Mouse (Mus musculus) c-Kit-positive CD71-positive TER-119-negative erythroid progenitor cells, embryonic 14.5 days (primary cell): ENCODE measurements around the gene Mreg.
A peak's percentile ranks its signal among the peaks of the same experiment; 100 is the strongest.

Experiments used
- DNase-seq: peaks from one replicate; pipeline ENCODE4 v3.0.0-alpha.2; 2013; ENCODE audit warnings: low read depth

Gene Mreg

DNA sequence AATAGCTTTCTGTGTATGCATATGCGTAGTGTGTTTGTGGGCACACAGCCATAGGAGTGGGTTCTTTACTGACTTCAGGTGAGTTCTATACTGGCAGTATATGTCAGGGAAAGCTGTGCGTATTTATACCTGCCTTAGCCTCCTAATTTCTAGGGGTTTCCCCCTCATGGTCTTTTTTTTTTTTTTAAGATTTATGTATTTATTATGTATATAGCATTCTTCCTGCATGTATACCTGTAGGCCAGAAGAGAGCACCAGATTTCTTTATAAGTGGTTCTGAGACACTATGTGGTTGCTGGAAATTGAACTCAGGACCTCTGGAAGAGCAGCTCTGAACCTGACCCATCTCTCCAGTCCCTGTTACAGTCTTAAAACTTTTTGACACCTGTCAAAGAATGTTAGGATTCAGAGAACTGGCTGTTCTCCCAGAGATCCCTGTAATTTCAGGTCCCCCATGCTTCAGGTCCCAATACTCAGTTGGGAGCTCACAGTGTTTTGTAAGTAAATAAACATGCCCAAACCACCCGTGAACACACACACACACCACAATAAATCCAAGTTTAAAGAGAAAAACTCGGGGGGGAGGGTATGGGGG, 14.9 kb upstream of the Mreg start:
- DNase-seq = no peak

DNA sequence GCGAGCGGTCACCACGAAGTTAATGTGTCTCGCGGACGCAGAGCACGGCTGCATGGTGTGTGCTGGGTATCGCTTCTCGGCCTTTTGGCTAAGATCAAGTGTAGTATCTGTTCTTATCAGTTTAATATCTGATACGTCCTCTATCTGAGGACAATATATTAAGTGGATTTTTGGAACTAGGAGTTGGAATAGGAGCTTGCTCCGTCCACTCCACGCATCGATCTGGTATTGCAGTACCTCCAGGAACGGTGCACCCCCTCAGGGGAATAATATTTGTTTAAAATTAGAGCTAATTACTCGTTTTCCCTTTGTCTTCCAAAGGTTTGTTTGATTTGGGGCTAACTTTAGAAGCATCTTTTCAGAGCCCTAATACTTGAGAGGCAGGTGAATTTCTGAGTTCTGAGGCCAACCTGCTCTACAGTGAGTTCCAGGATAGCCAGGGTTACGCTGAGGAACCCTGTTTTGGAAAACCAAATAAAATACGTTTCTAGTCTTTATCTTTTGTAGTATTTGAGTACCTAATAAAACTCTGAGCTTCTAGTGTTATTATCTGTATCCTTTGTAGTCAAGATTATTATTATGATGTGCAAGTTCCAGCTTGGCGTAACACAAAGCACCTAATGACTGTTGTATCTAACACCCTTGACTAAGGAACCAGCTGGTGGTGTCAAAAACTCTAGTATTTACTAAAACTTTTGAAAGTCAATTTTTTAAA, 14.2 kb upstream of the Mreg start:
- DNase-seq = peak; percentile 70

DNA sequence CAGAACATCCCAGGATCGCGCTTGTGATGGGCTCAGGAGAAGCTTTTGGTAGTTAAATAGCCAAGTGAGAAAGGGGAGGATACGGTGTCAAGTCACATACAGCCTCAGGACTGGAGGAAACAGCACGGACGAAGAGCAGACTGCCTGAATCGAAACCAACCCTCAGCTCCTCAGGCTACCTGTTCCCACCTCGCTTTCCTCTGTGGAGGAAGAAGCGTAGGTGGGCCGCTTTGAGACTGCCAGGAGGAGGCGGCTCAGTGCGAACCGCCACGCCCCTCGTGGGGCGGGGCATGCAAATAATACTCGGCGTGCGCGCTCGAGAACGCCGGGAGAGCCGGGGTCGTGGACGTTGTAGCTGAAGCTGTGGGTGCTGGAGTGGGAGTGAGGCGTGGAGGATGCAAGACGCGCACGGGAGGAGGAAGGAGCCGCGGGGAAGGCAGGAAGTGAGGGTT, 13.6 kb upstream of the Mreg start:
- peak; percentile 76 for DNase-seq

DNA sequence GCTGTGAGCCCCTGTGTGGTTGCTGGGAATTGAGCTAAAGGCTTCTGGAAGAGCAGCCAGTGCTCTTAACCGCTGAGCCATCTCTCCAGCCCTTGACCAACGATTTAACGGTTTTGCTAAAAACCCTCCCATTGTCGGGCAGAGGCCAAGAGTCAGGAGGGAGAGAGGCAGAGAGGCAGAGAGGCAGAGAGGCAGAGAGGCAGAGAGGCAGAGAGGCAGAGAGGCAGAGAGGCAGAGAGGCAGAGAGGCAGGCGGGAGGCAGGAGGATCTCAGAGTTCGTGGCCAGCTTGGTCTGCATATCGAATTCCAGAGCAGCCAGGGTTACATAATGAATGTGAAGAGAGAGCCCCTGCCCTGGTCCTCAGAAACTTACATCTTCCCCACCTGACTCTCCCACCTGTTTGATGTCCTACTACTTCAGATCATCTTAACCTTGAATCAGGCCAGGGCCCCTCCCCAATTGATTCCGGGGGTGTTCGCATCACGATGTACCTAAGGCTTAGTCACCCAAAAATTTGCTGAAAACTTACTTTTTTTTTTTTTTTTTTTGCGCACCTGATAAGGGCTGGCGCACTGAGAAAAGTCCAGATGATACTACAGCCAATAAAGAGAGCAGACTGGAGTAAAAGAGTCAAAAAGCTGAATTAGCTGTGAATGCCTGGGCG, 13.1 kb upstream of the Mreg start:
- no peak for DNase-seq

DNA sequence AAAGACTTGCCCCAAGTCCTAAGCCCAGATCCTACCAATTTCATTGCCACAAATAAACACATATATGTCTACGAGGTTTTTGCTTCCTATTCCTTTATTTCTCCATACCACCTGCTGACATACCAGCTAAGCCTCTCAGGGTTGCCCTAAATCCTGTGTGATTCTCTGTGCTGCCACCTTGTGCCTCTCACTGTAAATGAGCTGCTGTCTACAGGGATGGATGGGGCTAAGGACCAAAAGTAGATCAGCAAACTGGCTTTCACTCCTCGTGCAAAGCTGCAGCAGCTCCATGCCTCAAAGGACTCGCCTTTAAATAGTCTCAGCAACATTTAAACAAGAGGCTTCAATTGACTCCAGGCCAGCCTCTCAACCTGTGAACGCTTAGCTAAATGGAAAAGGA, 7.9 kb upstream of the Mreg start:
- no peak for DNase-seq

DNA sequence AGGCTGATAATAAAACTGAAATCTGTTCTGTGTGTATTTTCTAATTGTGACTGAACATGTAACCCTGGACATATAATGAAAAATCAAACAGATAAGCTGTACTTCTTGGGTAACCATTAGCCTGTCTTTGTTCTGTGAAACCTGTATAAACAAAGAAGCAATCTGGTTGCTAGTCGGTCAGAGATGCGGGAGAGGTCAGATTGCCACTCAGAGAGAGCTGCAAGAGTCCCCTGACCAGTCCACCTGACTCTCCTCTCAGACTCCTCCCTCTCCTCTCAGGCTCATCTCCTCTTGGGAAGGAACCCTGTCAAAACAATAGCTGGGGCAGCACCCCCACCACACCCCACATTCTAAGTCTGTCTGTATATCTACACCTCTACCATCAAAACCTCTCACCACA, 7.0 kb upstream of the Mreg start:
- no peak for DNase-seq

DNA sequence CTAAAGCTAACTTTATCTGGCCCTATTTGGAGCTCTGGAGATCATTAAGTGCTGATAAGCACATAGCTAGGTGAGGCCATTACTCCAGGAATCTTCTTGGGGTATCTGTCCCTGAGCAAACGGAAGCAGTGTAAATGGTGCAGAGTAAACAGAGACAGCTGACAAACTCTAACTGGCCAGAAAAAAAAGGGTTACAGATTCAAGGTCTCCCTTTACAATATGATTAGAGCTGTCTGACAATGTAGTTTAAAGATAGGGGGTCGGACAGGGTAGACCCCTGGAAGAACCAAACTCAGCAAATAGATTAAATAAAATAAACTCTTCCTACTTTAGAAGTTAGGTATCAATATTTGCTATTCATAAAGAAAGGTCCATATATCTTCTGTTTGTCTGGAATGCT, 6.5 kb upstream of the Mreg start:
- DNase-seq = no peak

DNA sequence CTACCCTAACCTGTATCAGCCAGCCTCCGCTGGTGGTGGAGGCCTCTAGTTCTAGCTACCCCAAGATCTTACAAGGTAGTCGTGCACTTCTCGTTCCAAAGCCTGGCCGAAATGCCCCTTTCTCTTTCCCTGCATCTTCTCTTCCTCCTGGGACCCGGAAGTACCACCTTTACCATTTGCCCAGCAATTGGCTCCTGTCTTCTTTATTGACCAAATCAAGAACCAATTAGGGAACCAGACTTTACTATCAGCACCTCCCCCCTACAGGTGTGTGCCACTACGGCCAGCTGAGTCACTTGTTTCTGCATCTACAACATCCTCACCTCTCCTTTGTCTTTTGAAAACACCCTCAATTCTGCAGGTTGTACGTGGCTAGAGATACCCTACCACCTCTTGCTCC, 4.7 kb upstream of the Mreg start:
- no peak for DNase-seq

DNA sequence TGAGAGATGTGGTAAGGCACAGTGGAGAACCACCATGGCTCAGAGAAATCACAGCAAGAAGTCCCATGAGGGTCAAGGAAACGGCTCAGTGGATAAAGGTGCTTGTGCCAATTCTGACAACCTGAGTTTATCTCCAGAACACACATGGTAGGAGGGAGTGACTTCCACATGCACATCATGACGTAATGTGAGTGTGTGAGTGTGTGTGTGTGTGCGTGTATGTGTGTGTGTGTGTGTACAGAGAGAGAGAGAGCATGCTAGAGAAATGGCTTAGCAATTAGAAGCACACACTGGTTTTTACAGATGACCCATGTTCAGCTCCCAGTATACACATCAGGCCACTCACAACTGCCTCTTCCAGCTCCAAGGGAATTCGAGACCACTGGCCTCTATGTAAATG, 3.1 kb upstream of the Mreg start:
- no peak for DNase-seq

DNA sequence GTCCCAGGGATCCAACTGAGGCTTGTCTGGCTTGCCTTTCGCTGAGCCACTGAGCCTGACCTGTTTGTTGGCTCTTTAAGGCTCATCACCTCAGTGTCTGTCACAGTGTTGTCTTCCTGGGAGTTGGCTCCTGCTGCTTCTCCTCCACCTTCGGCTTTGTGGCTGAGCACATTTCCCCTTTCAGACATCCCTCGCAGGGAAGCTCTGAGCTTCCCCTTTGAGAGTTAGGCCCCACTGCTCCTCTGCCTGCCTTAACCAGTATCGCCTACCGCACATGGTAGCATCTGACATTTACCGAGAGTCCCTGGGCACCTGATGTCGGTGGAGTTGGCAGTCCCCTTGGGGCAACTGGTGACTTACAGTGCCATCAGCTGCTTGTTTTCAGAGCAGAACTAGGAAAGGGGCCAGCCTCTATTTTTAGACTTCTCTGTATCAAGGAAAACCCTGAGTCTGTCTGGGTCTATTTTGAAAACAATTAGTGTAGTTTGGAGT, 2.4 kb upstream of the Mreg start:
- DNase-seq = no peak

DNA sequence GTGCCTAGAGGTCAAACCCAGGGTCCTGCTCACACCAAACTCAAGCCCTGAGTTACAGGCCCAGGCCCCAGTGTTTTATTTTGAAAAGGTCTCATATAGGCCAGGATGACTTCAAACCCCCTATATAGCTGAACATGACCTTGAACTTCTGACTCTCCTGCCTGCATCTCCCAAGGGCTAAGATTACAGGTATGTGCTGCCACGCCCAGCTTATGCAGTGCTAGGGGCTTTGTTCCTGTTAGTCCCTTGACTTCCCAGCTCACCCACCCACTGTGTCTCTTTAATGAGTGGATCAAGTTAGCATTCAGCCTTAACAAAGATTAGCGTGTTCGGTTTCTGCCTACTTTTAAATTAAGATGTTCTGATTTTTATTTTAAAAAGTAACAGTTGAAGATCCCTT, 1.8 kb upstream of the Mreg start:
- no peak for DNase-seq

DNA sequence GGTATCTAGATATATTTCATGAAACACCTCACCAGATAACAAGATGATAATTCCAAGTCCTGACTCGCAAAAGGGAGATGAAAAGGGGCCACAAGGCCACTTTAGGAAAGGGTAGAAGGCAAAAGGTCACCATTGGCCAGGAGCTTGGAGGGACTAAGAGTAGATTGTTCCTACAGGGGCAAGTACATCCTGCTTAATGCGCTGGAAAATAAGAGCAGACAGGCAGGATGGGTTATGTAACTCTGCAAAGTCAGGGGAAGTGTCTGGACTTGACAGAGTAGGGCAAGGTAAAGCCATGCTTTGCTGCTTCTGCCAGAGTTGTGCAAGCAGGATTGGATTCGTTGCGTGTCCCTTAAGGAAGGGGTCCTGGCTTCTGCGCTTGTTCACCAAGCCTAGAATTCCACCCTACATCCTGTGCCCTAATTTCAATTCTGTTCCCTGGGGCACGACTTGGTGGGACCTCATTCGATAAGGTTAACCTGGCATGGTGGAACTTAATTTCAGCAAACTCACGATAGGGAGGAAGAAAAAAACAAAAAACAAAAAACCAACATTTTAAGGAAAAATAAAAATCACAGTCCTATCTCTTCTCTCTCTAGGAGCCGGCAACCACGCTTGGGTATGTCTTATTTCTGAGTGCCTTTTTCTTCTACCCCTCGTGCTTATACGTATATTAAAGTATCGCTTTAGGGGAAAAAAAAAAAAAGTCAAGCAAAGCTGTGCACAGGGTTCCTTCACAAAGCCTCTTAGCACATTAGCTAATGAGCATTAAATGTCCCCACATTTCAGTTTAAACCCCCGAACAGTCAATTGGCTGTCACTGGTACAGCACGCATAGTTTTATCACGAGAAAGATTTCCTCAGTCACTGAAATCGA, 1.1 kb downstream of the Mreg start:
- no peak for DNase-seq

DNA sequence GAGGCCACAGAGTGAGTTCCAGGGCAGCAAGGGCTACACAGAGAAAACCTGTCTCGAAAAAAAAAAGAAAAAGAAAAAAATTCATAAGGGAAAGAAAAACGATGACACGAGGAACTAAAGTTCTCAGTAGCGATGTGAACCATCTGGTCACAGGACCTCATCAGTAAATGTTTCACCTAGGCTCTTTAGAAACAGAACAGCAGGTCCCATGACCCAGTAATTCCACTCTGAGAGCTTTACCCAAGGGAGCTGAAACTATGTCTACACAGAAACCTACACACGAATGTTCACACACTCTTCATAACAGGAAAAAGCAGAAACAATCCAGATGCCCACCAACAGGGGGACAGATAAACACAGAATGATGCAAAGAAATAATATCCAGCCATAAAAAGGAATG, 4.0 kb downstream of the Mreg start:
- DNase-seq = no peak

DNA sequence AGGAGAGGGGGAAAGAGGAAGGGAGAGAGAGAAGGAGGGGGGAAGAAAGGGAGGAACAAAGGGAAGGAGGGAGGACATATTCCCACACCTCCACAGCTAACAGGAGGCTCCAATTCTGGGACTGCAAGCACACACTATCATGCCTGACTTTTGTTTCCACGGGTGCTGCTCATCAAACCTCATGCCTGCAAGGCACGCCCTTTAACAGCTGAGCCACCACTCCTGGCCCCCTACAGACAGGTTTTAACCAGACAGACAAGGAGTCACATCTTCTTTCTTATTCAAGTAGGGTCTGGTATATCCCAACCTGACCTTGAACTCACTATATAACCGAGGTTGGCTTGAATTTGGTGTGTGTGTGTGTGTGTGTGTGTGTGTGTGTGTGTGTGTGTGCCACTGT, 7.0 kb downstream of the Mreg start:
- DNase-seq = no peak

DNA sequence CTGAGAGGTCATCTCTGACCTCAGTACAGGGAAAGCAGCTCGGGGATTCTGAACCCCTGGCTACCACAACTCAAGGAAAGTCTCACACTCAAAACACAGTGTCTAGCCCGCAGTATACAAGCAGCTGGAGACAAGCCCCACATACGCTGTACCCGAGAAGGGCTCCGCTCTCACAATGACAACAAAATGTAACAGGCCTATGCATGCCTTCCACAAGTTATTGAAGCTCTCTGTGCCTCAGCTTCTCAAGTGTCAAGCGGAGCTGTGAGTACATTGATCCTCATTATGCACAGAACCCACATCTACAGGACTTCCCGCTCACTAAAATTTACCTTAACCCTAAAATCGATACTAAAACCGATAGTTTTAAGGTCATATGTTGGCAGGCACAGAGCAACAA, 8.9 kb downstream of the Mreg start:
- DNase-seq = no peak

DNA sequence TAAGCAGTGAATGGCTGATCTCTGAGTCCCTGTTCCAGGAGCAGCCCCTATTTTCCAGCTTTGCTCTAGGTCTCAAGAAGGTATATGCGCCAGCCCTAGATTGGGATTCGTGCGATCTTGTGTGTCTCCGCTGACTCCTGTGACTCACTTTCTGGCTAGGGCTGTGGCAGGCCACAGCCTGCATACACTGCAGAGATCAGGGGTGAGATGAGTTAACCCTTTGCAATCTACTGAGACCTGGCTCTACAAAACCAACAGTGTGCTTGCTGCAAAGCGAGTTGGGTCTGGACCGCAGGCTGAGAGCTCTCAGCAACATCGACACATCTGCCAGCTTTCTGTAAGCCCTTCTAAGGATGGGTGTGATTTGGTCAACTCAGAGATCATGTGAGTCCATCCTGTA, 9.4 kb downstream of the Mreg start:
- no peak for DNase-seq

DNA sequence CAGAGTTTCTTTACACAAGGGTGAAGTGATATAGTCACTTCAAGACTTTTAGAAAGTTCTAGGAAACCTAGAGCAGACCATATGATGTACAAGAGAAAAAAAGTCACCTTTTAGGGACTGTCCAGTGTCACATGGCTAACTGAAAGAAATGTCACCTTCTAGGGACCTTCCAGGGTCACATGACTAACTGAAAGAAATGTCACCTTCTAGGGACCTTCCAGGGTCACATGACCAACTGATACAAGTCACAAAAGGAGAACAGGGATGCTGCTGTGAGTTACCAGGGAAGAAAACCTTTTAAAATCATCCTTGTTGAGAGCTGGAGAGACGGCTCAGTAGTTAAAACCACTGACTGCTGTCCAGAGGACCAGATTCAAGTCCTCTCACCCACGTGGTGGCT, 10.0 kb downstream of the Mreg start:
- no peak for DNase-seq

DNA sequence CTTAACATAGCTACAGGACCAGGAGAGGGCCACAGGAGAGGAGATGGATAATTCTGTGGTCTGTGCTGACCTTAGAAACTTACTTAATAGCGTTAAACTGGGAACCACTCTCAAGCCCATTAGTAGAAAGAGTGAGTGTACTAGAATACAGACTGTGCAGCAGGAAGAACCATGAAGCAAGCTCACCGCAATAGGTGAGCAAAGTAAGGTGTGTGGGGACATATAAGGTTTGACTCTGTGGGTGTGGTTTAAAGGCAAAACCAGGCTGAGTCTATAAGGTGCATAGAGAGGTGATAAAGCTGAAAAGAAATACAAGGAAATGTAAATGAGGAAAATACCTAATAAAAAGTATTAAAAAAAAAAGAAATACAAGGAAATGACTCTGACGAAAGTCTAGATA, 11.0 kb downstream of the Mreg start:
- no peak for DNase-seq

DNA sequence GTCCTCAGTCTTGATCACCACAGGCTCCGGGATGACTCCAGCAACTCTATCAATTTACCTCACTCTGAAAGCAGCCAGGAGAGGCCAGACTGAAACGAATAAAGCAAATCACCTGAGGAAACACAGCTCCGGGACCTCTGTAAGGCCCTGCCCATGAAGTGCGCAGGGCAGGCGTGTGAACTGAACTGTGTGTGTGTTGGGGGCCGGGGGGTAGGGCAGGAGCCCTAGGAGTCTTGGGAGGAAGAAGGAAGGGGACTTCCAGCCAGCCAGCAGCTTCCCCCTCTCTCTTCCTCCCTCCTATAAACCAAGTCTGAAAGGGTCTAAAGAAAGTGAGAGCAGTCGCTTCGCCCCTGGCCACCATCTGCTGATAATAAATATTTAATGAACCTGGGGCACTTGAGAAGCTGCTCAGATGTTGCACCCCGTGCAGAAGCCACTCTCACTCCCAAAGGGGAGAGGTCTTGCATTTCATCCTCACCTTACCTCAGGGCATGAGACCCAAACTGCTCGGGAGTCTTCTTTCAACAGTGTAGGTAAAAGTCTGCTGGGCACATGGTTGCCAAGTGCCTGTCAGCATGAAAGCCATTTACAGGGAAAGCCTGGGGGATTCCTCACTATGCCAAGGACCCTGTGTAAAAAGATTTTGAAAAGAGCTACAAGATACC, 13.8 kb downstream of the Mreg start:
- no peak for DNase-seq

DNA sequence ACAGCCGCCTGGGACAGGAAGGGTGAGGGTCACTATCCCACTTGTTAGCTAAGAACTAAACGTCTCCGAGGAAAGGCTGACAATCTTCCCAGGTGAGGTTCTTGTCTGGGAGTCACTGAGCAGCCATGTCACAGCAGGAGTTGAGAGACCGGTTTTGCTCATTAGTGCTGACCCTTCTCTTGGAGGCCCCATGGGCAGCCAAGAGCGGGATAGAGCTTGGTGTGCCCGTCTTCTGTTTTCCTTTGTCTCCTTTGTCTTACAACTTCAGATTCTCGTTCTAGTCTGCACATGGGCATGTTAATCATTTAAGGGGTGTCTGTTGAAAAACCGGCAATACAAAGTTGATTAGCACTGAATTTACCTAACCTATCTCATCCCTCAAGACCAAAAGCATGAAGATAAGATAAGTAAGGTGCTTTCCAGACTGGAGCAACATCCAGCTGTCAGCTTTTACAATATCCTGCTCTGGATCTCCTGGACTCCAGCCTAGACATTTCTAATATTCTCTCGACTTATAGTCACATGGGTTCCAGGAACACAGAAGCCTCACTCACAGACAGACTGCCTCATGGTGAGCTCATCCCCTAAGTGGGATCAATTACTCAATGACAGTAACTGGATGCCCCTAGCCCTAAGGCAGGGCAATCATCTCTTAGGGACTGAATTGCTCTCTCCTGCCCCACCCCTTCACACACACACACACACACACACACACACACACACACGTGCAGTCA, 15.3 kb downstream of the Mreg start:
- DNase-seq = no peak

DNA sequence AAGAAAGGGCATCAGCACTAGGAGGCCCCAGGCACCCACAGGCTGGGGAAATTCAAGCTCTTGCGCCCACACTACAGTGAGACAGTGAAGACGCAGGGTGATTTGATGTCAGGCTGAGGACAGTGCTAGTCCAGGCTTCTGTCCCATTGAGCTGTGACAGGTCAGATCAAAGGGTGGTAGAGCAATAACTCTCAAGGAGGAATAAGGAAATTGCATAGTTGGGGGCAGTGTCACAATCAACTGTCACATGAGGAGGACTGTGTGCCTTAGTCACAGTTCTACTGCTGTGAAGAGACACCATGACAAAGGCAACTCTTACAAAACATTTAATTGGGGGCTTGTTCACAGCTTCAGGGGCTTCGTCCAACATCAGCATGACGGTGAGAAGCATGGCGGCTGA, 16.0 kb downstream of the Mreg start:
- DNase-seq = no peak
